Mouse (Mus musculus): Measurements from ENCODE around the gene Wnt4. TPM values are rescaled to one million over a fixed set of nuclear protein-coding genes. Genes with fewer than 3 reads are reported as not detected.

Wnt4 gene
- polyA plus RNA-seq, 1 experiment from 2014 or later = 1.7 TPM

GRCm38 (mm10) chr4:137306991-137307706 lies 29.9 kb downstream of the Wnt4 start:
- Histone ChIP-seq H3K27ac (ENCODE audit: low read depth, low read length) (peak overlapping the region; percentile 64; the same call in 1 of the 2 replicates), H3K9ac (replicated peaks; ENCODE audit: low read depth, low read length) (no peak overlapping the region), H3K36me3 (ENCODE audit: control insufficient read depth, insufficient read depth, low read length) (no peaks in the 10 kb centered on the region), H3K4me2 (ENCODE audit: low read depth, low read length) (no peak overlapping the region), H3K9me3 (ENCODE audit: control insufficient read depth, low read length) (no peaks in the 10 kb centered on the region), H3K27me3 (ENCODE audit: control insufficient read depth, insufficient read depth, low read length) (no peaks in the 10 kb centered on the region), H3K4me3 (ENCODE audit: low read depth, low read length) (no peak overlapping the region), H3K4me1 (ENCODE audit: control insufficient read depth, insufficient read depth, low read length) (peaks cover 11% of the 10 kb centered on the region)
- no peak for ATAC-seq (ENCODE audit: low read depth)
- WGBS = 66% methylated on average over 19 of the region's 19 CpGs

- 48% methylated on average over 5 of the region's 5 CpGs for WGBS
These were observed 31.1 kb downstream of the Wnt4 start for GRCm38 (mm10) chr4:137308377-137308776.

GRCm38 (mm10) chr4:137313511-137313910 lies 36.2 kb downstream of the Wnt4 start:
- H3K9ac ChIP-seq (replicated peaks; ENCODE audit: low read depth, low read length) = no peak overlapping the region
- H3K4me3 ChIP-seq (ENCODE audit: low read depth, low read length) = no peak overlapping the region
- WGBS = 66% methylated on average over 2 of the region's 2 CpGs

More at GRCm38 (mm10) chr4:137308377-137308776, 31.1 kb downstream of the Wnt4 start:
- no peaks in the 10 kb centered on the region for H3K9me3 ChIP-seq (ENCODE audit: control insufficient read depth, low read length)
- no peak for ATAC-seq (ENCODE audit: low read depth)
- H3K4me3 ChIP-seq (ENCODE audit: low read depth, low read length) = no peak overlapping the region
- H3K9ac ChIP-seq (replicated peaks; ENCODE audit: low read depth, low read length) = no peak overlapping the region
- peaks cover 11% of the 10 kb centered on the region for H3K4me1 ChIP-seq (ENCODE audit: control insufficient read depth, insufficient read depth, low read length)
- no peak overlapping the region for H3K4me2 ChIP-seq (ENCODE audit: low read depth, low read length)
- no peaks in the 10 kb centered on the region for H3K27me3 ChIP-seq (ENCODE audit: control insufficient read depth, insufficient read depth, low read length)
- H3K27ac ChIP-seq (ENCODE audit: low read depth, low read length) = no peak overlapping the region
- H3K36me3 ChIP-seq (ENCODE audit: control insufficient read depth, insufficient read depth, low read length) = no peaks in the 10 kb centered on the region

GRCm38 (mm10) chr4:137314561-137314960 lies 37.3 kb downstream of the Wnt4 start:
- Histone ChIP-seq H3K4me2 (ENCODE audit: low read depth, low read length) (no peak overlapping the region), H3K9me3 (ENCODE audit: control insufficient read depth, low read length) (no peaks in the 10 kb centered on the region), H3K27ac (ENCODE audit: low read depth, low read length) (no peak overlapping the region), H3K9ac (replicated peaks; ENCODE audit: low read depth, low read length) (no peak overlapping the region), H3K4me1 (ENCODE audit: control insufficient read depth, insufficient read depth, low read length) (no peaks in the 10 kb centered on the region), H3K36me3 (ENCODE audit: control insufficient read depth, insufficient read depth, low read length) (peaks cover 8% of the 10 kb centered on the region; the same call in 1 of the 2 replicates), H3K27me3 (ENCODE audit: control insufficient read depth, insufficient read depth, low read length) (no peaks in the 10 kb centered on the region), H3K4me3 (ENCODE audit: low read depth, low read length) (no peak overlapping the region)
- ATAC-seq (ENCODE audit: low read depth) = no peak
- 23% methylated on average over 6 of the region's 6 CpGs for WGBS

More at GRCm38 (mm10) chr4:137313511-137313910, 36.2 kb downstream of the Wnt4 start:
- Histone ChIP-seq H3K9me3 (ENCODE audit: control insufficient read depth, low read length) (no peaks in the 10 kb centered on the region), H3K4me1 (ENCODE audit: control insufficient read depth, insufficient read depth, low read length) (no peaks in the 10 kb centered on the region), H3K27ac (ENCODE audit: low read depth, low read length) (no peak overlapping the region), H3K27me3 (ENCODE audit: control insufficient read depth, insufficient read depth, low read length) (no peaks in the 10 kb centered on the region), H3K36me3 (ENCODE audit: control insufficient read depth, insufficient read depth, low read length) (peaks cover 4% of the 10 kb centered on the region; the same call in 1 of the 2 replicates), H3K4me2 (ENCODE audit: low read depth, low read length) (no peak overlapping the region)
- ATAC-seq (ENCODE audit: low read depth) = no peak

GRCm38 (mm10) chr4:137315061-137315460 lies 37.8 kb downstream of the Wnt4 start:
- H3K4me1 ChIP-seq (ENCODE audit: control insufficient read depth, insufficient read depth, low read length) = no peaks in the 10 kb centered on the region
- ATAC-seq (ENCODE audit: low read depth) = no peak
- WGBS = 77% methylated on average over 2 of the region's 2 CpGs
- no peaks in the 10 kb centered on the region for H3K9me3 ChIP-seq (ENCODE audit: control insufficient read depth, low read length)
- H3K9ac ChIP-seq (replicated peaks; ENCODE audit: low read depth, low read length) = no peak overlapping the region
- H3K27me3 ChIP-seq (ENCODE audit: control insufficient read depth, insufficient read depth, low read length) = no peaks in the 10 kb centered on the region
- H3K4me2 ChIP-seq (ENCODE audit: low read depth, low read length) = no peak overlapping the region
- H3K27ac ChIP-seq (ENCODE audit: low read depth, low read length) = no peak overlapping the region
- peaks cover 8% of the 10 kb centered on the region; the same call in 1 of the 2 replicates for H3K36me3 ChIP-seq (ENCODE audit: control insufficient read depth, insufficient read depth, low read length)
- no peak overlapping the region for H3K4me3 ChIP-seq (ENCODE audit: low read depth, low read length)

GRCm38 (mm10) chr4:137316027-137316770 lies 38.9 kb downstream of the Wnt4 start:
- Histone ChIP-seq H3K36me3 (ENCODE audit: control insufficient read depth, insufficient read depth, low read length) (peaks cover 8% of the 10 kb centered on the region; the same call in 1 of the 2 replicates), H3K4me1 (ENCODE audit: control insufficient read depth, insufficient read depth, low read length) (no peaks in the 10 kb centered on the region), H3K27ac (ENCODE audit: low read depth, low read length) (no peak overlapping the region), H3K27me3 (ENCODE audit: control insufficient read depth, insufficient read depth, low read length) (no peaks in the 10 kb centered on the region), H3K9ac (replicated peaks; ENCODE audit: low read depth, low read length) (no peak overlapping the region), H3K9me3 (ENCODE audit: control insufficient read depth, low read length) (no peaks in the 10 kb centered on the region), H3K4me2 (ENCODE audit: low read depth, low read length) (no peak overlapping the region), H3K4me3 (ENCODE audit: low read depth, low read length) (no peak overlapping the region)
- 86% methylated on average over 4 of the region's 4 CpGs for WGBS
- no peak for ATAC-seq (ENCODE audit: low read depth)

- Histone ChIP-seq H3K4me1 (ENCODE audit: control insufficient read depth, insufficient read depth, low read length) (no peaks in the 10 kb centered on the region), H3K36me3 (ENCODE audit: control insufficient read depth, insufficient read depth, low read length) (peaks cover 30% of the 10 kb centered on the region), H3K4me3 (ENCODE audit: low read depth, low read length) (no peak overlapping the region), H3K9me3 (ENCODE audit: control insufficient read depth, low read length) (no peaks in the 10 kb centered on the region), H3K27me3 (ENCODE audit: control insufficient read depth, insufficient read depth, low read length) (no peaks in the 10 kb centered on the region), H3K9ac (replicated peaks; ENCODE audit: low read depth, low read length) (no peak overlapping the region), H3K4me2 (ENCODE audit: low read depth, low read length) (no peak overlapping the region), H3K27ac (ENCODE audit: low read depth, low read length) (no peak overlapping the region)
- 91% methylated on average over 6 of the region's 6 CpGs for WGBS
- no peak for ATAC-seq (ENCODE audit: low read depth)
These were observed 47.6 kb downstream of the Wnt4 start for GRCm38 (mm10) chr4:137324926-137325325.

GRCm38 (mm10) chr4:137326494-137326893 lies 49.2 kb downstream of the Wnt4 start:
- H3K9me3 ChIP-seq (ENCODE audit: control insufficient read depth, low read length) = no peaks in the 10 kb centered on the region
- no peak overlapping the region for H3K27ac ChIP-seq (ENCODE audit: low read depth, low read length)
- no peaks in the 10 kb centered on the region for H3K27me3 ChIP-seq (ENCODE audit: control insufficient read depth, insufficient read depth, low read length)
- no peak overlapping the region for H3K4me2 ChIP-seq (ENCODE audit: low read depth, low read length)
- H3K9ac ChIP-seq (replicated peaks; ENCODE audit: low read depth, low read length) = no peak overlapping the region
- 88% methylated on average over 3 of the region's 3 CpGs for WGBS
- peaks cover 31% of the 10 kb centered on the region for H3K36me3 ChIP-seq (ENCODE audit: control insufficient read depth, insufficient read depth, low read length)
- no peak overlapping the region for H3K4me3 ChIP-seq (ENCODE audit: low read depth, low read length)
- no peaks in the 10 kb centered on the region for H3K4me1 ChIP-seq (ENCODE audit: control insufficient read depth, insufficient read depth, low read length)
- no peak for ATAC-seq (ENCODE audit: low read depth)

- Histone ChIP-seq H3K4me3 (ENCODE audit: low read depth, low read length) (no peak overlapping the region), H3K4me2 (ENCODE audit: low read depth, low read length) (no peak overlapping the region), H3K4me1 (ENCODE audit: control insufficient read depth, insufficient read depth, low read length) (no peaks in the 10 kb centered on the region), H3K9ac (replicated peaks; ENCODE audit: low read depth, low read length) (no peak overlapping the region), H3K36me3 (ENCODE audit: control insufficient read depth, insufficient read depth, low read length) (peaks cover 28% of the 10 kb centered on the region), H3K27me3 (ENCODE audit: control insufficient read depth, insufficient read depth, low read length) (no peaks in the 10 kb centered on the region), H3K27ac (ENCODE audit: low read depth, low read length) (no peak overlapping the region), H3K9me3 (ENCODE audit: control insufficient read depth, low read length) (no peaks in the 10 kb centered on the region)
- no peak for ATAC-seq (ENCODE audit: low read depth)
These were observed 54.8 kb downstream of the Wnt4 start for GRCm38 (mm10) chr4:137332051-137332450.
